Mouse (Mus musculus): Measurements from ENCODE around the gene Ube2e1. TPM values are rescaled to one million over a fixed set of nuclear protein-coding genes. Genes with fewer than 3 reads are reported as not detected.

The Ube2e1 gene
- polyA plus RNA-seq, 1 experiment from 2014 or later, result 130 TPM

GRCm38 (mm10) chr14:18353525-18353924 is 21.9 kb upstream of the Ube2e1 start:
- ATAC-seq (ENCODE audit: insufficient read depth, low FRiP score, low read depth), result no peak
- 52% methylated on average over 3 of the region's 3 CpGs for WGBS
- H3K27me3 ChIP-seq (replicated peaks), result no peaks in the 10 kb centered on the region
- H3K4me3 ChIP-seq (replicated peaks), result no peak overlapping the region
- no peak overlapping the region for H3K4me2 ChIP-seq
- 0 out of 2 replicates have a peak overlapping the region, but pooled peaks have one; percentile 40 for H3K27ac ChIP-seq
- no peaks in the 10 kb centered on the region; the same call in 1 of the 2 replicates for H3K4me1 ChIP-seq
- H3K36me3 ChIP-seq, result no peaks in the 10 kb centered on the region
- no peaks in the 10 kb centered on the region for H3K9me3 ChIP-seq
- H3K9ac ChIP-seq, result no peak overlapping the region

- Histone ChIP-seq H3K9me3 (no peaks in the 10 kb centered on the region), H3K27me3 (replicated peaks) (no peaks in the 10 kb centered on the region), H3K4me3 (replicated peaks) (no peak overlapping the region), H3K36me3 (no peaks in the 10 kb centered on the region), H3K9ac (no peak overlapping the region), H3K4me1 (no peaks in the 10 kb centered on the region; the same call in 1 of the 2 replicates), H3K4me2 (no peak overlapping the region), H3K27ac (no peak overlapping the region)
- 69% methylated on average over 3 of the region's 3 CpGs for WGBS
- ATAC-seq (ENCODE audit: insufficient read depth, low FRiP score, low read depth), result no peak
Measured at GRCm38 (mm10) chr14:18352934-18353333, 21.3 kb upstream of the Ube2e1 start.

- WGBS, result 87% methylated on average over 1 of the region's 1 CpGs
- no peak overlapping the region for H3K4me3 ChIP-seq (replicated peaks)
- H3K36me3 ChIP-seq, result no peaks in the 10 kb centered on the region
- H3K9me3 ChIP-seq, result no peaks in the 10 kb centered on the region
- H3K27me3 ChIP-seq (replicated peaks), result no peaks in the 10 kb centered on the region
- no peak for ATAC-seq (ENCODE audit: insufficient read depth, low FRiP score, low read depth)
- H3K27ac ChIP-seq, result no peak overlapping the region
- H3K4me2 ChIP-seq, result no peak overlapping the region
- H3K4me1 ChIP-seq, result no peaks in the 10 kb centered on the region; the same call in 1 of the 2 replicates
- no peak overlapping the region for H3K9ac ChIP-seq
Measured at GRCm38 (mm10) chr14:18350680-18351079, 19.0 kb upstream of the Ube2e1 start.

GRCm38 (mm10) chr14:18349871-18350270 is 18.2 kb upstream of the Ube2e1 start:
- no peaks in the 10 kb centered on the region; the same call in 1 of the 2 replicates for H3K4me1 ChIP-seq
- H3K36me3 ChIP-seq, result no peaks in the 10 kb centered on the region
- 59% methylated on average over 5 of the region's 5 CpGs for WGBS
- H3K4me3 ChIP-seq (replicated peaks), result no peak overlapping the region
- H3K9me3 ChIP-seq, result no peaks in the 10 kb centered on the region
- no peak overlapping the region for H3K9ac ChIP-seq
- peak; percentile 18; the same call in 1 of the 2 replicates for ATAC-seq (ENCODE audit: insufficient read depth, low FRiP score, low read depth)
- no peak overlapping the region for H3K4me2 ChIP-seq
- H3K27ac ChIP-seq, result no peak overlapping the region
- no peaks in the 10 kb centered on the region for H3K27me3 ChIP-seq (replicated peaks)

GRCm38 (mm10) chr14:18343589-18343988 is 11.9 kb upstream of the Ube2e1 start:
- 59% methylated on average over 4 of the region's 4 CpGs for WGBS
- Histone ChIP-seq H3K27ac (no peak overlapping the region), H3K27me3 (replicated peaks) (no peaks in the 10 kb centered on the region), H3K4me3 (replicated peaks) (no peak overlapping the region), H3K9ac (no peak overlapping the region), H3K4me1 (no peaks in the 10 kb centered on the region), H3K36me3 (no peaks in the 10 kb centered on the region), H3K4me2 (no peak overlapping the region), H3K9me3 (no peaks in the 10 kb centered on the region)
- no peak for ATAC-seq (ENCODE audit: insufficient read depth, low FRiP score, low read depth)

GRCm38 (mm10) chr14:18342749-18343148 is 11.1 kb upstream of the Ube2e1 start:
- Histone ChIP-seq H3K4me1 (no peaks in the 10 kb centered on the region), H3K9me3 (no peaks in the 10 kb centered on the region), H3K27ac (no peak overlapping the region), H3K9ac (no peak overlapping the region), H3K36me3 (no peaks in the 10 kb centered on the region), H3K4me2 (no peak overlapping the region), H3K4me3 (replicated peaks) (no peak overlapping the region), H3K27me3 (replicated peaks) (no peaks in the 10 kb centered on the region)
- WGBS, result 74% methylated on average over 2 of the region's 2 CpGs
- no peak for ATAC-seq (ENCODE audit: insufficient read depth, low FRiP score, low read depth)

- Histone ChIP-seq H3K4me1 (no peaks in the 10 kb centered on the region), H3K9me3 (no peaks in the 10 kb centered on the region), H3K4me3 (replicated peaks) (no peak overlapping the region), H3K27ac (no peak overlapping the region), H3K9ac (no peak overlapping the region), H3K4me2 (no peak overlapping the region), H3K36me3 (no peaks in the 10 kb centered on the region), H3K27me3 (replicated peaks) (no peaks in the 10 kb centered on the region)
- 82% methylated on average over 3 of the region's 3 CpGs for WGBS
- no peak for ATAC-seq (ENCODE audit: insufficient read depth, low FRiP score, low read depth)
Measured at GRCm38 (mm10) chr14:18341088-18341487, 9.4 kb upstream of the Ube2e1 start.

- Histone ChIP-seq H3K4me2 (no peak overlapping the region), H3K9ac (no peak overlapping the region), H3K27ac (no peak overlapping the region), H3K27me3 (replicated peaks) (no peaks in the 10 kb centered on the region), H3K36me3 (no peaks in the 10 kb centered on the region), H3K9me3 (no peaks in the 10 kb centered on the region), H3K4me1 (no peaks in the 10 kb centered on the region), H3K4me3 (replicated peaks) (no peak overlapping the region)
- no peak for ATAC-seq (ENCODE audit: insufficient read depth, low FRiP score, low read depth)
Measured at GRCm38 (mm10) chr14:18336106-18336505, 4.4 kb upstream of the Ube2e1 start.

- H3K4me1 ChIP-seq, result peaks cover 14% of the 10 kb centered on the region
- under 1% methylated on average over 44 of the region's 99 CpGs for WGBS
- no peaks in the 10 kb centered on the region for H3K36me3 ChIP-seq
- H3K9ac ChIP-seq, result peak overlapping the region; percentile 91
- peak overlapping the region; percentile 87 for H3K27ac ChIP-seq
- H3K4me2 ChIP-seq, result peak overlapping the region; percentile 79
- H3K4me3 ChIP-seq (replicated peaks), result peak overlapping the region; percentile 89
- no peaks in the 10 kb centered on the region for H3K9me3 ChIP-seq
- peak; percentile 29 for ATAC-seq (ENCODE audit: insufficient read depth, low FRiP score, low read depth)
- H3K27me3 ChIP-seq (replicated peaks), result no peaks in the 10 kb centered on the region
Measured at GRCm38 (mm10) chr14:18330789-18331692, 618 bp downstream of the Ube2e1 start.

GRCm38 (mm10) chr14:18326968-18327672 is 4.5 kb downstream of the Ube2e1 start:
- Histone ChIP-seq H3K4me1 (peaks cover 14% of the 10 kb centered on the region), H3K9me3 (no peaks in the 10 kb centered on the region), H3K36me3 (peaks cover 3% of the 10 kb centered on the region; the same call in 1 of the 2 replicates), H3K27me3 (replicated peaks) (no peaks in the 10 kb centered on the region), H3K9ac (0 out of 2 replicates have a peak overlapping the region, but pooled peaks have one; percentile 1), H3K4me3 (replicated peaks) (peak overlapping the region; percentile 45), H3K4me2 (peak overlapping the region; percentile 79), H3K27ac (no peak overlapping the region)
- ATAC-seq (ENCODE audit: insufficient read depth, low FRiP score, low read depth), result no peak
- WGBS, result 4% methylated on average over 36 of the region's 37 CpGs

- Histone ChIP-seq H3K9ac (no peak overlapping the region), H3K9me3 (no peaks in the 10 kb centered on the region), H3K4me2 (no peak overlapping the region), H3K36me3 (no peaks in the 10 kb centered on the region), H3K27ac (no peak overlapping the region), H3K4me1 (no peaks in the 10 kb centered on the region), H3K4me3 (replicated peaks) (no peak overlapping the region), H3K27me3 (replicated peaks) (no peaks in the 10 kb centered on the region)
- ATAC-seq (ENCODE audit: insufficient read depth, low FRiP score, low read depth), result no peak
- WGBS, result 67% methylated on average over 11 of the region's 11 CpGs
Measured at GRCm38 (mm10) chr14:18317457-18318411, 13.9 kb downstream of the Ube2e1 start.
